Mouse (Mus musculus): ENCODE results near the gene Npas4. TPM values are rescaled to one million over a fixed set of nuclear protein-coding genes. Genes with fewer than 3 reads are reported as not detected.

The Npas4 gene
- polyA plus RNA-seq (2016; fragmentation: Nextera tagmentation; extraction: Ambion mirVana), result 0.08 and 0.13 TPM in 2 replicates

DNA sequence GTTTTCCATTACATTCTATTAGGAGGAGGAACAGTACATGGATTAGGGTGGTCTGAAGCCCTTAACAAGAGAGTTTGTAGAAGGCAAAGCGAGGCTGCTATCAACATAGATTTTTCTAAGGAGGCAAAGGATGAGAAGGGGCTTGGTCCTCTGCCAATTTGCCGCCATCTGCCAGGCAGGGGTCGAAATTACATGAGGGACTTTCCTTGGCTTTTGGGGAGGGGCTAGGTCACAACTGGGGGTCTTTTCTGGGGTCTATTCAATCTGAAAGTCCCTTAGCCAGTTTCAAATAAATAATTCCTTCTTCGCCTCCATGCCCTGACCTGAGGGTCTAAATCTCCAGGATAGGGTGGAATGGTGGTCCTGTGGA is at the start of gene Npas4:
Gene Npas4 (minus strand): TSS at position 61 of the 370 bp plus-strand sequence.
- Histone ChIP-seq H3K4me1 (replicated peaks) (peaks cover 46% of the 10 kb centered on the region), H3K4me2 (peak within 1 kb of the TSS; percentile 61), H3K27me3 (replicated peaks) (peaks cover 39% of the 10 kb centered on the region)

GRCm38 (mm10) chr19:5039301-5040114 is 49.4 kb upstream of the Npas4 start:
- no peaks in the 10 kb centered on the region for H3K9me3 ChIP-seq (replicated peaks)
- peak overlapping the region; percentile 60; the same call in 1 of the 2 replicates for H3K27ac ChIP-seq (ENCODE audit: poor library complexity, severe bottlenecking)
- H3K4me2 ChIP-seq, result peak overlapping the region; percentile 100
- peak; percentile 6; the same call in 1 of the 2 replicates for ATAC-seq (ENCODE audit: insufficient number of reproducible peaks, low FRiP score)
- WGBS, result 15% methylated on average over 41 of the region's 41 CpGs
- H3K9ac ChIP-seq, result peak overlapping the region; percentile 95
- H3K4me1 ChIP-seq (replicated peaks), result peaks cover 25% of the 10 kb centered on the region
- peaks cover 11% of the 10 kb centered on the region for H3K36me3 ChIP-seq
- no peaks in the 10 kb centered on the region for H3K27me3 ChIP-seq (replicated peaks)
- peak overlapping the region; percentile 80 for H3K4me3 ChIP-seq

More for the DNA sequence above, at the start of gene Npas4:
- 22% methylated on average over 4 of the region's 4 CpGs for WGBS
- Histone ChIP-seq H3K36me3 (0 out of 2 replicates have a peak, but pooled peaks cover 4% of the 10 kb centered on the region), H3K27ac (ENCODE audit: poor library complexity, severe bottlenecking) (no peak within 1 kb of the TSS), H3K9me3 (replicated peaks) (no peaks in the 10 kb centered on the region), H3K9ac (no peak within 1 kb of the TSS; the same call in 1 of the 2 replicates), H3K4me3 (peak within 1 kb of the TSS; percentile 27; the same call in 1 of the 2 replicates)
- ATAC-seq (ENCODE audit: insufficient number of reproducible peaks, low FRiP score), result no peak

GRCm38 (mm10) chr19:5038709-5039156 is 48.6 kb upstream of the Npas4 start, which contains the start of the genes B4gat1 and AC124502.3:
TSS of gene B4gat1 (plus strand) at chr19:5038826.
TSS of gene AC124502.3 (plus strand) at chr19:5038891.
- under 1% methylated on average over 44 of the region's 44 CpGs for WGBS
- H3K9ac ChIP-seq, result peak within 1 kb of the TSS; percentile 95
- H3K27ac ChIP-seq (ENCODE audit: poor library complexity, severe bottlenecking), result peak within 1 kb of the TSS; percentile 60
- peak within 1 kb of the TSS; percentile 100 for H3K4me2 ChIP-seq
- ATAC-seq (ENCODE audit: insufficient number of reproducible peaks, low FRiP score), result peak; percentile 85
- no peaks in the 10 kb centered on the region for H3K9me3 ChIP-seq (replicated peaks)
- no peaks in the 10 kb centered on the region for H3K27me3 ChIP-seq (replicated peaks)
- H3K4me1 ChIP-seq (replicated peaks), result peaks cover 25% of the 10 kb centered on the region
- peaks cover 7% of the 10 kb centered on the region for H3K36me3 ChIP-seq
- peak within 1 kb of the TSS; percentile 80 for H3K4me3 ChIP-seq

- Histone ChIP-seq H3K36me3 (peaks cover 5% of the 10 kb centered on the region; the same call in 1 of the 2 replicates), H3K4me3 (peak overlapping the region; percentile 80), H3K9me3 (replicated peaks) (no peaks in the 10 kb centered on the region), H3K27ac (ENCODE audit: poor library complexity, severe bottlenecking) (peak overlapping the region; percentile 60), H3K4me1 (replicated peaks) (peaks cover 25% of the 10 kb centered on the region), H3K27me3 (replicated peaks) (no peaks in the 10 kb centered on the region), H3K9ac (peak overlapping the region; percentile 95), H3K4me2 (peak overlapping the region; percentile 100)
- 0 out of 2 replicates have a peak, but pooled peaks have one; percentile 19 for ATAC-seq (ENCODE audit: insufficient number of reproducible peaks, low FRiP score)
- WGBS, result 5% methylated on average over 32 of the region's 32 CpGs
Observed at GRCm38 (mm10) chr19:5037678-5038571, 47.8 kb upstream of the Npas4 start.

GRCm38 (mm10) chr19:5036577-5036976 is 46.5 kb upstream of the Npas4 start:
- no peak overlapping the region for H3K27ac ChIP-seq (ENCODE audit: poor library complexity, severe bottlenecking)
- ATAC-seq (ENCODE audit: insufficient number of reproducible peaks, low FRiP score), result no peak
- no peak overlapping the region for H3K4me2 ChIP-seq
- WGBS, result 76% methylated on average over 4 of the region's 4 CpGs
- H3K9ac ChIP-seq, result no peak overlapping the region
- no peaks in the 10 kb centered on the region for H3K9me3 ChIP-seq (replicated peaks)
- H3K4me3 ChIP-seq, result no peak overlapping the region
- H3K27me3 ChIP-seq (replicated peaks), result no peaks in the 10 kb centered on the region
- H3K4me1 ChIP-seq (replicated peaks), result peaks cover 19% of the 10 kb centered on the region
- peaks cover 5% of the 10 kb centered on the region for H3K36me3 ChIP-seq

DNA sequence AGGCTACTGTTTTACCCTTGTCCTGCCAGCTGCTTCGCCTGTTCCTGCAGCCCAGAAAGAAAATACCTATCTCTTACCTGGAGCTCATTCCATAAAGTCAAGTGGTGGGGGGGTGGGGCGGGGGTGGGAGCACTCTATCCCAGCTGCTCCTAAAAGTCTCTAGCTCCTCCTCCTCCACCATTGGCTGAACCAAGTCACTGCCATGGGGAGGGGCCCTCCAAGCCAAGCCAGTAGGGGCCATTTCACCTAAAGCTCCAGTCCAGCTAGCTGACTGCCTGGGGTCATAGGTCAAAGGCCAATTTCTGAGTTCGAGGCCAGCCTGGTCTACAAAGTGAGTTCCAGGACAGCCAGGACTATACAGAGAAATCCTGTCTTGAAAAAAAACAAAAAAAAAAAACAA is 42.6 kb upstream of the Npas4 start:
- H3K4me1 ChIP-seq (replicated peaks), result no peaks in the 10 kb centered on the region
- H3K4me2 ChIP-seq, result no peak overlapping the region
- no peak for ATAC-seq (ENCODE audit: insufficient number of reproducible peaks, low FRiP score)
- peaks cover 44% of the 10 kb centered on the region for H3K36me3 ChIP-seq
- H3K9me3 ChIP-seq (replicated peaks), result no peaks in the 10 kb centered on the region
- H3K27ac ChIP-seq (ENCODE audit: poor library complexity, severe bottlenecking), result no peak overlapping the region
- H3K27me3 ChIP-seq (replicated peaks), result no peaks in the 10 kb centered on the region
- H3K4me3 ChIP-seq, result no peak overlapping the region
- H3K9ac ChIP-seq, result no peak overlapping the region
- 75% methylated on average over 3 of the region's 3 CpGs for WGBS

GRCm38 (mm10) chr19:5026111-5026510 is 36.0 kb upstream of the Npas4 start:
- 89% methylated on average over 8 of the region's 8 CpGs for WGBS
- no peak for ATAC-seq (ENCODE audit: insufficient number of reproducible peaks, low FRiP score)
- Histone ChIP-seq H3K4me1 (replicated peaks) (no peaks in the 10 kb centered on the region; the same call in 1 of the 2 replicates), H3K9ac (no peak overlapping the region), H3K36me3 (peaks cover 54% of the 10 kb centered on the region), H3K4me2 (no peak overlapping the region), H3K9me3 (replicated peaks) (no peaks in the 10 kb centered on the region), H3K4me3 (no peak overlapping the region), H3K27me3 (replicated peaks) (no peaks in the 10 kb centered on the region), H3K27ac (ENCODE audit: poor library complexity, severe bottlenecking) (no peak overlapping the region)

DNA sequence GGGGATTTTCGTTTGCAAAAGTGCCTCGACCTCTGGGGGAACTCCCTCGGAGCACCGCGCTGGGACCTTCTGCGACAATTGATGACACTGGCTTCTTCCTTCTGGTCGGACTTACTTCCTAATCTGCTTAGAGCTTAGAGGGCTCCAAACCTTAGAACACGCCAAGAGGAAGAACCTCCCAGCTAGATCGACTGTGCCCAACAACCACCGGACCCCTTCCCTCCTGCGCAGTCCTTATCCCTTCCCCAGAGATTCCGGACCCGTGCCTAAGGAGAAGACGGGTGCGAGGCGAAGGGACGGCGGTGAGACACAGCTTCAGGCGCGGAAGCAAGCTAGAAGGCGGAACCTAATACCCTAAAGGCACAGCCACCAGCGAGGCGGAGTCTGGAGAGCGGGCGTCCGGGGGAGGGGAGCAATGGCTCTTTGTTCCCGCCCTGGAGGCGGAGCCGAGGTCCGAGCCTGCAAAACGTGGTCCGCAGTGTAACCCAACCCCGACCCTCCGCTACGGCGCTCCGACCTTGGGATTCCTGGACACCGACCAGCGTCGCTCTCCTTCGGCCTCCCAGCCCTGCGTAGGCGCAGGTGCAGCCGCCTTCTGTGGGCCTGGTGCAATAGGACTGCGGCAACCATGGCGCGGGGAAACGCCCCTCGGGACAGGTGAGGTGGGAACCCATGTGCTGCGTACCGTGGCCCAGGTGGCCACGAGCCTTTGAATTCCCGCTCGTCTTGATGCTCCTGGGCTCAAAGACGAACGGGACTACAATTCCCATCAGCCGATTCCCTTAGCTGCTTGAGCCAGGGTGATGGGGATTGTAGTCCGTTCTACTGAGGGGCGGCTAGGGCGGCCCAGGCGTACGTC is 33.7 kb upstream of the Npas4 start, which contains the start of gene Slc29a2:
Gene Slc29a2 (plus strand): TSS at position 240 of the 859 bp plus-strand sequence.
- H3K9me3 ChIP-seq (replicated peaks), result no peaks in the 10 kb centered on the region
- H3K27me3 ChIP-seq (replicated peaks), result no peaks in the 10 kb centered on the region
- peak within 1 kb of the TSS; percentile 56 for H3K4me3 ChIP-seq
- H3K4me1 ChIP-seq (replicated peaks), result no peaks in the 10 kb centered on the region; the same call in 1 of the 2 replicates
- H3K27ac ChIP-seq (ENCODE audit: poor library complexity, severe bottlenecking), result peak within 1 kb of the TSS; percentile 82
- under 1% methylated on average over 62 of the region's 62 CpGs for WGBS
- peak within 1 kb of the TSS; percentile 82 for H3K9ac ChIP-seq
- H3K4me2 ChIP-seq, result peak within 1 kb of the TSS; percentile 72
- peaks cover 31% of the 10 kb centered on the region for H3K36me3 ChIP-seq
- peak; percentile 93 for ATAC-seq (ENCODE audit: insufficient number of reproducible peaks, low FRiP score)

GRCm38 (mm10) chr19:5021416-5021815 is 31.3 kb upstream of the Npas4 start:
- Histone ChIP-seq H3K4me1 (replicated peaks) (peaks cover 6% of the 10 kb centered on the region), H3K9me3 (replicated peaks) (no peaks in the 10 kb centered on the region), H3K27ac (ENCODE audit: poor library complexity, severe bottlenecking) (no peak overlapping the region), H3K4me2 (no peak overlapping the region), H3K9ac (no peak overlapping the region), H3K27me3 (replicated peaks) (no peaks in the 10 kb centered on the region), H3K4me3 (no peak overlapping the region), H3K36me3 (peaks cover 7% of the 10 kb centered on the region)
- ATAC-seq (ENCODE audit: insufficient number of reproducible peaks, low FRiP score), result no peak
- 76% methylated on average over 2 of the region's 2 CpGs for WGBS

GRCm38 (mm10) chr19:5018191-5018590 is 28.1 kb upstream of the Npas4 start:
- Histone ChIP-seq H3K27me3 (replicated peaks) (no peaks in the 10 kb centered on the region), H3K36me3 (no peaks in the 10 kb centered on the region), H3K9ac (0 out of 2 replicates have a peak overlapping the region, but pooled peaks have one; percentile 19), H3K9me3 (replicated peaks) (no peaks in the 10 kb centered on the region), H3K4me2 (no peak overlapping the region), H3K4me3 (no peak overlapping the region), H3K4me1 (replicated peaks) (peaks cover 18% of the 10 kb centered on the region), H3K27ac (ENCODE audit: poor library complexity, severe bottlenecking) (no peak overlapping the region)
- WGBS, result 70% methylated on average over 3 of the region's 3 CpGs
- ATAC-seq (ENCODE audit: insufficient number of reproducible peaks, low FRiP score), result no peak

Measured in heart, embryonic 12.5 days (tissue).